Mouse (Mus musculus) forebrain, embryonic 12.5 days (tissue): Measurements from ENCODE around the gene Tnni1. TPM values are rescaled to one million over a fixed set of nuclear protein-coding genes. Genes with fewer than 3 reads are reported as not detected.

ENCODE experiments used
- ATAC-seq: fragments of 200-750 bp; cut with Nextera tagmentation; 2 replicates; pipeline ENCODE4 v1.8.0; 2017; ENCODE audit warnings: moderate TSS enrichment; ENCODE audit not compliant: low FRiP score
- H3K27ac ChIP-seq: fragments of 300-500 bp; sonication (generic); 2 replicates; pipeline ENCODE4 v1.5.1; 2016; ENCODE audit warnings: mild to moderate bottlenecking
- H3K27me3 ChIP-seq: fragments of 300-500 bp; sonication (generic); 2 replicates; pipeline ENCODE4 v1.6.1; 2016; ENCODE audit warnings: mild to moderate bottlenecking
- H3K36me3 ChIP-seq: fragments of 300-500 bp; sonication (generic); replicated peaks from 2 replicates; pipeline ENCODE4 v1.6.1; 2016; ENCODE audit warnings: mild to moderate bottlenecking
- H3K4me1 ChIP-seq: fragments of 300-500 bp; sonication (generic); 2 replicates; pipeline ENCODE4 v1.6.1; 2016
- H3K4me2 ChIP-seq: fragments of 300-500 bp; sonication (generic); 2 replicates; pipeline ENCODE4 v1.6.1; 2016; ENCODE audit warnings: mild to moderate bottlenecking, moderate library complexity
- H3K4me3 ChIP-seq: fragments of 300-500 bp; sonication (generic); replicated peaks from 2 replicates; pipeline ENCODE4 v1.5.1; 2016; ENCODE audit warnings: mild to moderate bottlenecking
- H3K9ac ChIP-seq: fragments of 300-500 bp; sonication (generic); 2 replicates; pipeline ENCODE4 v1.6.1; 2016; ENCODE audit warnings: mild to moderate bottlenecking
- H3K9me3 ChIP-seq: fragments of 300-500 bp; sonication (generic); 2 replicates; pipeline ENCODE4 v1.6.1; 2016
- WGBS: fragments of 180-500 bp; shearing (Covaris S2); methylation state at CpG from one replicate; pipeline ENCODE4 v1.1.7; 2016; 5-methylcytosine and 5-hydroxymethylcytosine counted together
- polyA plus RNA-seq: library from polyadenylated mRNA; unstranded; fragments of >200 nt; fragmentation: Nextera tagmentation; extraction: Ambion mirVana; gene quantifications from 2 replicates; pipeline ENCODE4 v1.2.1, GENCODE M21; 2016

Tnni1 gene
- polyA plus RNA-seq, 1 experiment from 2014 or later = 1.4 TPM

GRCm38 (mm10) chr1:135814531-135814930 is 35.3 kb downstream of the Tnni1 start:
- ATAC-seq = no peak
- H3K27ac ChIP-seq = no peak overlapping the region
- H3K36me3 ChIP-seq = no peaks in the 10 kb centered on the region
- no peak overlapping the region for H3K9ac ChIP-seq
- no peak overlapping the region for H3K4me3 ChIP-seq
- WGBS = 86% methylated on average over 5 of the region's 5 CpGs
- H3K9me3 ChIP-seq = no peaks in the 10 kb centered on the region
- peaks cover 60% of the 10 kb centered on the region for H3K27me3 ChIP-seq
- H3K4me1 ChIP-seq = peaks cover 14% of the 10 kb centered on the region
- no peak overlapping the region for H3K4me2 ChIP-seq

GRCm38 (mm10) chr1:135817595-135817994 is 38.4 kb downstream of the Tnni1 start:
- Histone ChIP-seq H3K4me2 (no peak overlapping the region), H3K4me1 (peaks cover 14% of the 10 kb centered on the region), H3K4me3 (no peak overlapping the region), H3K27ac (no peak overlapping the region), H3K27me3 (peaks cover 72% of the 10 kb centered on the region), H3K9ac (no peak overlapping the region), H3K36me3 (no peaks in the 10 kb centered on the region), H3K9me3 (no peaks in the 10 kb centered on the region)
- no peak for ATAC-seq
- 72% methylated on average over 4 of the region's 4 CpGs for WGBS

- H3K27me3 ChIP-seq = peaks cover 69% of the 10 kb centered on the region
- peaks cover 10% of the 10 kb centered on the region for H3K4me1 ChIP-seq
- peak within 1 kb of the TSS; percentile 61 for H3K9ac ChIP-seq
- H3K9me3 ChIP-seq = no peaks in the 10 kb centered on the region
- peak within 1 kb of the TSS; percentile 99 for H3K4me2 ChIP-seq
- peak; percentile 60 for ATAC-seq
- no peak within 1 kb of the TSS for H3K27ac ChIP-seq
- H3K36me3 ChIP-seq = no peaks in the 10 kb centered on the region
- WGBS = under 1% methylated on average over 63 of the region's 63 CpGs
- peak within 1 kb of the TSS; percentile 60 for H3K4me3 ChIP-seq
Measured at GRCm38 (mm10) chr1:135818481-135819086, 39.4 kb downstream of the Tnni1 start, which contains the start of gene Lad1. TSS of gene Lad1 (plus strand) at chr1:135818598.

GRCm38 (mm10) chr1:135820071-135820470 is 40.8 kb downstream of the Tnni1 start:
- Histone ChIP-seq H3K9ac (no peak overlapping the region), H3K27ac (no peak overlapping the region), H3K4me2 (no peak overlapping the region), H3K4me1 (peaks cover 10% of the 10 kb centered on the region), H3K9me3 (no peaks in the 10 kb centered on the region), H3K27me3 (peaks cover 67% of the 10 kb centered on the region), H3K36me3 (no peaks in the 10 kb centered on the region), H3K4me3 (no peak overlapping the region)
- no peak for ATAC-seq
- WGBS = 88% methylated on average over 10 of the region's 10 CpGs

GRCm38 (mm10) chr1:135820736-135821364 is 41.6 kb downstream of the Tnni1 start:
- peaks cover 10% of the 10 kb centered on the region for H3K4me1 ChIP-seq
- no peaks in the 10 kb centered on the region for H3K9me3 ChIP-seq
- H3K27me3 ChIP-seq = peaks cover 64% of the 10 kb centered on the region
- H3K4me2 ChIP-seq = no peak overlapping the region
- no peak overlapping the region for H3K9ac ChIP-seq
- no peaks in the 10 kb centered on the region for H3K36me3 ChIP-seq
- ATAC-seq = no peak
- H3K27ac ChIP-seq = no peak overlapping the region
- no peak overlapping the region for H3K4me3 ChIP-seq
- 85% methylated on average over 16 of the region's 16 CpGs for WGBS

- Histone ChIP-seq H3K36me3 (no peaks in the 10 kb centered on the region), H3K27ac (no peak overlapping the region), H3K4me1 (peaks cover 10% of the 10 kb centered on the region), H3K4me3 (no peak overlapping the region), H3K9ac (no peak overlapping the region), H3K9me3 (no peaks in the 10 kb centered on the region), H3K4me2 (no peak overlapping the region), H3K27me3 (peaks cover 55% of the 10 kb centered on the region)
- 88% methylated on average over 7 of the region's 7 CpGs for WGBS
- no peak for ATAC-seq
Measured at GRCm38 (mm10) chr1:135821780-135822179, 42.5 kb downstream of the Tnni1 start.

- Histone ChIP-seq H3K27me3 (peaks cover 6% of the 10 kb centered on the region; the same call in 1 of the 2 replicates), H3K4me1 (no peaks in the 10 kb centered on the region), H3K4me2 (no peak overlapping the region), H3K9me3 (no peaks in the 10 kb centered on the region), H3K36me3 (no peaks in the 10 kb centered on the region), H3K4me3 (no peak overlapping the region), H3K27ac (no peak overlapping the region), H3K9ac (no peak overlapping the region)
- ATAC-seq = no peak
- WGBS = 43% methylated on average over 1 of the region's 1 CpGs
Measured at GRCm38 (mm10) chr1:135828918-135829317, 49.7 kb downstream of the Tnni1 start.

GRCm38 (mm10) chr1:135834206-135834859 is 55.1 kb downstream of the Tnni1 start:
- H3K9me3 ChIP-seq = no peaks in the 10 kb centered on the region
- ATAC-seq = no peak
- H3K9ac ChIP-seq = no peak overlapping the region
- no peaks in the 10 kb centered on the region for H3K27me3 ChIP-seq
- H3K36me3 ChIP-seq = no peaks in the 10 kb centered on the region
- WGBS = 75% methylated on average over 6 of the region's 6 CpGs
- no peak overlapping the region for H3K27ac ChIP-seq
- H3K4me2 ChIP-seq = no peak overlapping the region
- H3K4me1 ChIP-seq = no peaks in the 10 kb centered on the region; the same call in 1 of the 2 replicates
- H3K4me3 ChIP-seq = no peak overlapping the region

- no peaks in the 10 kb centered on the region for H3K9me3 ChIP-seq
- no peaks in the 10 kb centered on the region for H3K27me3 ChIP-seq
- H3K36me3 ChIP-seq = no peaks in the 10 kb centered on the region
- WGBS = 86% methylated on average over 8 of the region's 8 CpGs
- H3K4me1 ChIP-seq = no peaks in the 10 kb centered on the region; the same call in 1 of the 2 replicates
- H3K9ac ChIP-seq = no peak overlapping the region
- H3K4me3 ChIP-seq = no peak overlapping the region
- no peak for ATAC-seq
- no peak overlapping the region for H3K4me2 ChIP-seq
- no peak overlapping the region for H3K27ac ChIP-seq
Measured at GRCm38 (mm10) chr1:135834983-135835382, 55.7 kb downstream of the Tnni1 start.

- Histone ChIP-seq H3K36me3 (no peaks in the 10 kb centered on the region), H3K27me3 (no peaks in the 10 kb centered on the region), H3K4me3 (no peak within 1 kb of the TSS), H3K4me2 (no peak within 1 kb of the TSS), H3K9me3 (no peaks in the 10 kb centered on the region), H3K27ac (no peak within 1 kb of the TSS), H3K4me1 (no peaks in the 10 kb centered on the region; the same call in 1 of the 2 replicates), H3K9ac (no peak within 1 kb of the TSS)
- 53% methylated on average over 9 of the region's 9 CpGs for WGBS
- ATAC-seq = no peak
Measured at GRCm38 (mm10) chr1:135835716-135836483, 56.7 kb downstream of the Tnni1 start, which contains the start of gene Tnnt2. TSS of gene Tnnt2 (plus strand) at chr1:135836354.

- no peak overlapping the region for H3K9ac ChIP-seq
- H3K36me3 ChIP-seq = no peaks in the 10 kb centered on the region
- H3K4me2 ChIP-seq = no peak overlapping the region
- H3K27ac ChIP-seq = no peak overlapping the region
- no peaks in the 10 kb centered on the region for H3K9me3 ChIP-seq
- ATAC-seq = no peak
- 63% methylated on average over 4 of the region's 4 CpGs for WGBS
- no peak overlapping the region for H3K4me3 ChIP-seq
- no peaks in the 10 kb centered on the region; the same call in 1 of the 2 replicates for H3K4me1 ChIP-seq
- H3K27me3 ChIP-seq = no peaks in the 10 kb centered on the region
Measured at GRCm38 (mm10) chr1:135838626-135839025, 59.4 kb downstream of the Tnni1 start.

- no peaks in the 10 kb centered on the region for H3K9me3 ChIP-seq
- H3K4me2 ChIP-seq = no peak overlapping the region
- WGBS = 88% methylated on average over 6 of the region's 6 CpGs
Measured at GRCm38 (mm10) chr1:135839065-135839464, 59.8 kb downstream of the Tnni1 start.

More at GRCm38 (mm10) chr1:135839065-135839464, 59.8 kb downstream of the Tnni1 start:
- no peak overlapping the region for H3K9ac ChIP-seq
- no peaks in the 10 kb centered on the region; the same call in 1 of the 2 replicates for H3K4me1 ChIP-seq
- no peak overlapping the region for H3K27ac ChIP-seq
- no peaks in the 10 kb centered on the region for H3K27me3 ChIP-seq
- H3K36me3 ChIP-seq = no peaks in the 10 kb centered on the region
- no peak for ATAC-seq
- H3K4me3 ChIP-seq = no peak overlapping the region
